Mouse (Mus musculus): Measurements from ENCODE around the gene Slc44a2. TPM values are rescaled to one million over a fixed set of nuclear protein-coding genes. Genes with fewer than 3 reads are reported as not detected.

The Slc44a2 gene
- polyA plus RNA-seq, 1 experiment: 49.2 TPM

DNA sequence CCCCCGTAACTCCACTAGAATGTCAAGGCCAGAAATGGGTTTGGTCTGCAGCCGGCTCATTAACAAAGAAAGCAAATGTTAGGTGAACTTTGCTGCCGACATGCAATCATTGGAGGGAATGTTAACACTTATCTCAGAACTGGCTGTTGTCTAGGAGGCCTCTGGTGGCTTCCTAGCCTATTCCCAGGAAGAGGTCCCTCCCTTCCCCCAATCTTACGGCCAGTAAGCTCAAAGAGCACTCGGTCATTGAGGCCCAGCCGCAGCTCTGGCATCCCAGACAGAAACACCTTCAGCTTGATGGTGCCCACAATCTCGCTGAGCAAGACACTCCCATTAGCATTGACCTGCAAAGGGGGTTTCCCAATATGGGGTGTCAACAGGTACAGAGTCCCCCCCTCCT lies 15.4 kb upstream of the Slc44a2 start:
- Histone ChIP-seq H3K27ac (ENCODE audit: insufficient read depth, low read depth, low read length) (no peak overlapping the region), H3K36me3 (ENCODE audit: control insufficient read depth, insufficient read depth, low read length) (no peaks in the 10 kb centered on the region), H3K4me1 (ENCODE audit: control insufficient read depth, insufficient read depth, low read length) (no peaks in the 10 kb centered on the region), H3K4me3 (ENCODE audit: insufficient read depth, low read depth, low read length) (no peak overlapping the region), H3K27me3 (replicated peaks; ENCODE audit: control insufficient read depth, insufficient read depth, low read length) (no peaks in the 10 kb centered on the region)
- 79% methylated on average over 7 of the region's 7 CpGs for WGBS
- TF ChIP-seq POLR2A (IDR thresholded peaks at IDR 0.05; ENCODE audit: low read depth, low read length): no peak
- no peak for TF ChIP-seq CTCF (conservative IDR thresholded peaks at IDR 0.05; ENCODE audit: insufficient read depth, insufficient read length, low read depth, low read length)
- no peak for DNase-seq

DNA sequence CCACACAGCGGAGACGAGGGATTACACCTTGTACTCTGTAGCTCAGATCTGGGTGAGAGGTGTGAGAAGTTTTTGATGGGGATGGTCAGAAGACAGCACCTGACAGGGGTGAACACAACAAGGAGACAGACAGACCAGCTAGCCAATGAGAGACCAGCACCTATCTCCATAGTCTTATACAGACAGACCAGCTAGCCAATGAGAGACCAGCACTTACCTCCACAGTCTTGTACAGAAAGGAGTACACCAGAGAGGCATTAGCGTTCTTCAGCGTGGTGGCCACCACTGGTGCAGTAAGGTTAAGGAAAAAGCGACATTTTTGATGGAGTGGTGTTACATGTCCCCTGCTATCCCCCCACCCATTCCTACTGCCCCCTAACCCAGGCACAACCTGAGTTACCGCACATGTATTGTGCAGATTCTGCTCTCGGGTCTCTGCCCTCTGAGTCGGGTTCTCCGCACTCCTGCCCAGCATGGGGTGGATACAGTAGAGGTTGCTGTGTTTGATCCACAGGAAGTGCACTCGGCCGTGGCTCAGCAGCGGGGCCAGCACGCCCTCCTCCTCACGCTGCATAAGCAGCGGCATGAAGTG lies 11.3 kb upstream of the Slc44a2 start:
- no peak for TF ChIP-seq CTCF (conservative IDR thresholded peaks at IDR 0.05; ENCODE audit: insufficient read depth, insufficient read length, low read depth, low read length)
- no peak for TF ChIP-seq POLR2A (IDR thresholded peaks at IDR 0.05; ENCODE audit: low read depth, low read length)
- no peak overlapping the region for H3K4me3 ChIP-seq (ENCODE audit: insufficient read depth, low read depth, low read length)
- 39% methylated on average over 15 of the region's 15 CpGs for WGBS
- H3K27me3 ChIP-seq (replicated peaks; ENCODE audit: control insufficient read depth, insufficient read depth, low read length): no peaks in the 10 kb centered on the region
- H3K4me1 ChIP-seq (ENCODE audit: control insufficient read depth, insufficient read depth, low read length): no peaks in the 10 kb centered on the region
- H3K36me3 ChIP-seq (ENCODE audit: control insufficient read depth, insufficient read depth, low read length): no peaks in the 10 kb centered on the region
- peak; percentile 49 for DNase-seq
- H3K27ac ChIP-seq (ENCODE audit: insufficient read depth, low read depth, low read length): no peak overlapping the region

DNA sequence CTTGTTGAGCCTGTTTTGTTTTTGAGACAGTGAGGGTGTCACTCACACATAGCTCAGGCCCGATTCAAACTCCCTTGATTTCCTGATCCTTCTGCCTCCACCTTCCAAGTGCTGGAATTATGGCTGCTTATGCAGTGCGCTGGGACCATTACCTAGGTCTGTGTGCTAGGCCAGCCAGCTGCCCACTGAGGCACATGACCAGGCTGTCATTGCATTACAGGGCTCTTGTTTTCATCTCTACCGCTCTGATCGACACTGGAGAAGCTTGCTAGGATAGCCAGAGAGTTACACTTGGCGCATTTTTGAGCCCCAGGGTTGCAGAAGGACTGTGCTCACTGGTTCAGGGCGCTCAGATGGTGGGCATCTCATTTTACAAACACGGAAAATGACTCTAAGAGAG lies 8.8 kb upstream of the Slc44a2 start:
- no peak for DNase-seq
- 53% methylated on average over 7 of the region's 7 CpGs for WGBS
- TF ChIP-seq POLR2A (IDR thresholded peaks at IDR 0.05; ENCODE audit: low read depth, low read length) (no peak), CTCF (conservative IDR thresholded peaks at IDR 0.05; ENCODE audit: insufficient read depth, insufficient read length, low read depth, low read length) (no peak)
- Histone ChIP-seq H3K27me3 (replicated peaks; ENCODE audit: control insufficient read depth, insufficient read depth, low read length) (no peaks in the 10 kb centered on the region), H3K27ac (ENCODE audit: insufficient read depth, low read depth, low read length) (no peak overlapping the region), H3K4me1 (ENCODE audit: control insufficient read depth, insufficient read depth, low read length) (no peaks in the 10 kb centered on the region), H3K36me3 (ENCODE audit: control insufficient read depth, insufficient read depth, low read length) (no peaks in the 10 kb centered on the region), H3K4me3 (ENCODE audit: insufficient read depth, low read depth, low read length) (peak overlapping the region; percentile 60)

DNA sequence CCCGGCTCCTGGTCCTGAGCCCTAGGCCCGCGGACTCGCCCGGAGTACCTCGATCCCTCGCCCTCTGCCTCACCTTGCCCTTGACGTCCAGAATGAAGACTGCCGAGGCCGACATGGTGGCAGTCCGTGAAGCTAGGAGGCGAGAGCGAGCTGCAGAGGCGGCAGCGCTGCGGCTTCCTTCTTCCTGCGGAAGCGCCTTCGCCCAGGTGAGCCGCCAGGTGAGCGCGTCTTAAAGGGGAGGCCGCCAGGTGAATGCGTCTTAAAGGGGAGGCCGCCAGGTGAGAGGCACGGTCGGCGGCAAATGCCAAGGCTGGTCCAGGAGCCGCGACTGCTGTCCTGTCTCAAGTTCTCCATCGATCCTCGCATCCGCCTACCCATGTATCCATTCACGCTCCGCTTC lies 8.4 kb upstream of the Slc44a2 start, which contains the start of gene Ap1m2:
Ap1m2 (minus strand) TSS at position 204 of the 400 bp plus-strand sequence.
- Histone ChIP-seq H3K4me1 (ENCODE audit: control insufficient read depth, insufficient read depth, low read length) (no peaks in the 10 kb centered on the region), H3K27ac (ENCODE audit: insufficient read depth, low read depth, low read length) (no peak within 1 kb of the TSS), H3K4me3 (ENCODE audit: insufficient read depth, low read depth, low read length) (peak within 1 kb of the TSS; percentile 60), H3K36me3 (ENCODE audit: control insufficient read depth, insufficient read depth, low read length) (no peaks in the 10 kb centered on the region), H3K27me3 (replicated peaks; ENCODE audit: control insufficient read depth, insufficient read depth, low read length) (no peaks in the 10 kb centered on the region)
- peak; percentile 65 for DNase-seq
- WGBS: 10% methylated on average over 35 of the region's 35 CpGs
- TF ChIP-seq CTCF (conservative IDR thresholded peaks at IDR 0.05; ENCODE audit: insufficient read depth, insufficient read length, low read depth, low read length) (no peak; the same call in 1 of the 2 replicates), POLR2A (IDR thresholded peaks at IDR 0.05; ENCODE audit: low read depth, low read length) (no peak)

DNA sequence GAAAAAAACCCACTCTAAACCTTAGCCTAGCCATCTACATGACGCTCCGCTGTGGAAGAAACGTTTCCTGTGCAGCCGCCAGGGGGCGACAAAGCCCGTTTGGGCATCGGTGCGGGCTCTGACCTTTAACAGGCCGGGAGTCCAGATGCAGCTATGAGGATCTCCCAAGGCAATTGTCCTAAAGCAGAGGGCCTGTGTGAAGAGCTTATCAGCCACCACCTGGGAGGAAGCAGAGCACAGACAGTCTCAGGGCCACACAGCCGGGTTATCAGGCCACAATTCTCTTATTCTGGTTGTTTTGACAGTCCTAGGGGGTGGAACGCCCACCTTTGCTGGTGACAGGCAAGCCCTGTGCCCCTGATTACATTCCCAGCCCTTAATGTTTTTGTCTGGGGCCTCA lies 7.1 kb upstream of the Slc44a2 start:
- peak; percentile 89 for DNase-seq
- Histone ChIP-seq H3K27me3 (replicated peaks; ENCODE audit: control insufficient read depth, insufficient read depth, low read length) (no peaks in the 10 kb centered on the region), H3K4me3 (ENCODE audit: insufficient read depth, low read depth, low read length) (no peak overlapping the region), H3K36me3 (ENCODE audit: control insufficient read depth, insufficient read depth, low read length) (no peaks in the 10 kb centered on the region), H3K27ac (ENCODE audit: insufficient read depth, low read depth, low read length) (no peak overlapping the region), H3K4me1 (ENCODE audit: control insufficient read depth, insufficient read depth, low read length) (no peaks in the 10 kb centered on the region)
- 10% methylated on average over 11 of the region's 11 CpGs for WGBS
- peak; percentile 91 for TF ChIP-seq CTCF (conservative IDR thresholded peaks at IDR 0.05; ENCODE audit: insufficient read depth, insufficient read length, low read depth, low read length)
- TF ChIP-seq POLR2A (IDR thresholded peaks at IDR 0.05; ENCODE audit: low read depth, low read length): no peak

DNA sequence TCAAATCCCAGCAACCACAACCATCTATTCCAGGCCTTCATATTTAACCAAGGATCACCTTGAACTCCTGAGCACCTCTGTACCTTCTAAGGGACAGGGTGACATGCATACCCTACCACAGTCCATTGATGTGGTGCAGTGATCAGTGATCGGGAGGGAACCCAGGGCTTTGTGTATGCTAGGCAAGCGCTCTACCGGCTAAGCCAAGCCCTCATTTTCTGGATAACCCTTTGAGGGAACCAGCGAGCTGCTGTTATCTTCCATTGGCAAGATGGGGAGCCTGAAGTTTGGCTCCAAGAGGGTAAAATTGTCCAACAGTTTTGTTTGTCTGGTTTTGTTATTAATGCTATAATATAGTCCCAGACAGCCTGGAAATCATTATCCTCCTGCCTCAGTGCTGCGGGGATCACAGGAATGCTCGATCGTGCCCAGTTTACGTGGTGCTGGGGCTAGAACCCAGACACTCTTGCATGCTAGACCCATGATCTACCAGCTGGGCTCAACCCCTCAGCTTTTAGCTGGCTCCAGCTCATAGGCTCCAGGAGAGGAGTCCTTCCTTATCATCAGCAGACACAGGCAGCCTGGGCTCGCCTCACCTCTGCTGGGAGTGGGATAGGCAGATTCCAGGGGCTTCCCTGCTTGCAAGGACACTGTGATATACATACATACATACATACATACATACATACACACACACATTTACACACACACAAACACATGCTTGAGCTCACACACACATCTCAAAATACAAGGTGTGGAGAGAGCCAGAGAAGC lies 5.9 kb upstream of the Slc44a2 start:
- Histone ChIP-seq H3K27me3 (replicated peaks; ENCODE audit: control insufficient read depth, insufficient read depth, low read length) (no peaks in the 10 kb centered on the region), H3K36me3 (ENCODE audit: control insufficient read depth, insufficient read depth, low read length) (no peaks in the 10 kb centered on the region), H3K27ac (ENCODE audit: insufficient read depth, low read depth, low read length) (no peak overlapping the region), H3K4me3 (ENCODE audit: insufficient read depth, low read depth, low read length) (no peak overlapping the region), H3K4me1 (ENCODE audit: control insufficient read depth, insufficient read depth, low read length) (no peaks in the 10 kb centered on the region)
- WGBS: 93% methylated on average over 9 of the region's 9 CpGs
- TF ChIP-seq CTCF (conservative IDR thresholded peaks at IDR 0.05; ENCODE audit: insufficient read depth, insufficient read length, low read depth, low read length) (no peak), POLR2A (IDR thresholded peaks at IDR 0.05; ENCODE audit: low read depth, low read length) (no peak)
- no peak for DNase-seq

DNA sequence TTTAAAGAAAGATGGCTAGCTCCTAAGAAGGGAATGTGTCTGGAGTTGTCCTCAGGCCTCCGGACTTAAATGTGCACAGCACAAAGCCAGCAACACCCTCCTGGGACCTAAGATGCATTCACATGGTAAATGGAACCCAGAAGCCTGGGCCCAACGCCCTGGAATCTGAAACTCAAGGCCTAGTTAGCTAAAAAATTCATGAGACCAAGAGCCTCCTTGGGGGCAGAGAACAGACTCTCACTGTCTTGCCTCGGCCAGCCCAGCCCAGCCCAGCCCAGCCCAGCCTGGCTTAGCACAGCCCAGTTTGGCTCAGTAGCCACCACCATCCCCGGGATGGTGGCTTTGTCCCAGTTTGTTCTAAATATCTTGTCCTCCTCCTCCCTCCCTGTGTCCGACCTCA lies 5.1 kb upstream of the Slc44a2 start:
- no peak for DNase-seq
- Histone ChIP-seq H3K36me3 (ENCODE audit: control insufficient read depth, insufficient read depth, low read length) (no peaks in the 10 kb centered on the region), H3K27me3 (replicated peaks; ENCODE audit: control insufficient read depth, insufficient read depth, low read length) (no peaks in the 10 kb centered on the region), H3K4me1 (ENCODE audit: control insufficient read depth, insufficient read depth, low read length) (peaks cover 3% of the 10 kb centered on the region; the same call in 1 of the 2 replicates), H3K4me3 (ENCODE audit: insufficient read depth, low read depth, low read length) (no peak overlapping the region), H3K27ac (ENCODE audit: insufficient read depth, low read depth, low read length) (no peak overlapping the region)
- 71% methylated on average over 5 of the region's 5 CpGs for WGBS
- TF ChIP-seq POLR2A (IDR thresholded peaks at IDR 0.05; ENCODE audit: low read depth, low read length) (no peak), CTCF (conservative IDR thresholded peaks at IDR 0.05; ENCODE audit: insufficient read depth, insufficient read length, low read depth, low read length) (no peak)

Measured in kidney, adult 2 months (tissue).